Mouse (Mus musculus) stomach, postnatal 0 days (tissue): Measurements from ENCODE around the gene Gm49342. TPM values are rescaled to one million over a fixed set of nuclear protein-coding genes. Genes with fewer than 3 reads are reported as not detected.
A peak's percentile ranks its signal among the peaks of the same experiment; 100 is the strongest.

Source experiments
- ATAC-seq: fragments of 200-750 bp; cut with Nextera tagmentation; 2 replicates; pipeline ENCODE4 v1.8.0; 2017; ENCODE audit not compliant: low FRiP score, low TSS enrichment
- DNase-seq: peaks from one replicate; pipeline ENCODE4 v3.0.0-alpha.2; 2016; ENCODE audit warnings: low spot score
- H3K27ac ChIP-seq: fragments of 300-500 bp; sonication (generic); replicated peaks from 2 replicates; pipeline ENCODE4 v1.5.1; 2014; ENCODE audit warnings: mild to moderate bottlenecking, control low read depth
- H3K27me3 ChIP-seq: fragments of 300-500 bp; sonication (generic); 2 replicates; pipeline ENCODE4 v1.6.1; 2014; ENCODE audit warnings: low read length; ENCODE audit not compliant: control insufficient read depth, insufficient read depth
- H3K36me3 ChIP-seq: fragments of 300-500 bp; sonication (generic); 2 replicates; pipeline ENCODE4 v1.6.1; 2014; ENCODE audit warnings: low read length, mixed read lengths; ENCODE audit not compliant: control insufficient read depth, insufficient read depth
- H3K4me1 ChIP-seq: fragments of 300-500 bp; sonication (generic); replicated peaks from 2 replicates; pipeline ENCODE4 v1.6.1; 2014; ENCODE audit warnings: antibody characterized with exemption; ENCODE audit not compliant: control insufficient read depth, insufficient read depth
- H3K4me2 ChIP-seq: fragments of 300-500 bp; sonication (generic); replicated peaks from 2 replicates; pipeline ENCODE4 v1.6.1; 2014; ENCODE audit warnings: low read depth, mild to moderate bottlenecking, control low read depth, moderate library complexity
- H3K4me3 ChIP-seq: fragments of 300-500 bp; sonication (generic); 2 replicates; pipeline ENCODE4 v1.5.1; 2014; ENCODE audit warnings: low read depth, low read length, control low read depth
- H3K9ac ChIP-seq: fragments of 300-500 bp; sonication (generic); 2 replicates; pipeline ENCODE4 v1.6.1; 2014; ENCODE audit warnings: mild to moderate bottlenecking, low read length, control low read depth, mixed read lengths
- H3K9me3 ChIP-seq: fragments of 300-500 bp; sonication (generic); 2 replicates; pipeline ENCODE4 v1.6.1; 2016; ENCODE audit warnings: low read length; ENCODE audit not compliant: control insufficient read depth
- CTCF ChIP-seq: IDR thresholded peaks from 2 replicates; pipeline ENCODE4 v1.5.1; 2016; ENCODE audit warnings: antibody characterized with exemption, low read depth, mild to moderate bottlenecking, moderate library complexity
- EP300 ChIP-seq: optimal IDR thresholded peaks from 2 replicates; pipeline ENCODE3; 2016; ENCODE audit warnings: antibody characterized with exemption
- WGBS: fragments of 180-500 bp; shearing (Covaris S2); extraction: QIAGEN DNeasy Blood & Tissue Kit; methylation state at CpG from one replicate; pipeline ENCODE4 v1.1.7; 2014; 5-methylcytosine and 5-hydroxymethylcytosine counted together
- polyA plus RNA-seq: library from polyadenylated mRNA; unstranded; fragments of >200 nt; fragmentation: Nextera tagmentation; extraction: Ambion mirVana; gene quantifications from 2 replicates; pipeline ENCODE4 v1.2.1, GENCODE M21; 2015

The Gm49342 gene
- polyA plus RNA-seq, 1 experiment from 2014 or later, result not detected

- under 1% methylated on average over 57 of the region's 57 CpGs for WGBS
- H3K4me2 ChIP-seq, result peak within 1 kb of the TSS; percentile 89
- H3K9ac ChIP-seq, result peak within 1 kb of the TSS; percentile 78
- peaks cover 2% of the 10 kb centered on the region; the same call in 1 of the 2 replicates for H3K4me1 ChIP-seq
- H3K27ac ChIP-seq, result peak within 1 kb of the TSS; percentile 95
- DNase-seq, result peak; percentile 98
- peak within 1 kb of the TSS; percentile 73 for H3K4me3 ChIP-seq
- peaks cover 17% of the 10 kb centered on the region for H3K36me3 ChIP-seq
- TF ChIP-seq CTCF, result no peak
- no peak for TF ChIP-seq EP300
- no peaks in the 10 kb centered on the region for H3K27me3 ChIP-seq
- no peaks in the 10 kb centered on the region for H3K9me3 ChIP-seq
- peak; percentile 95 for ATAC-seq
Observed at GRCm38 (mm10) chr14:50924281-50925064, 19.8 kb upstream of the Gm49342 start, which contains the start of the genes Osgep and Apex1. TSS of gene Osgep (minus strand) at chr14:50924893. TSS of gene Apex1 (plus strand) at chr14:50924968.

GRCm38 (mm10) chr14:50925111-50925920, 19.0 kb upstream of the Gm49342 start:
- Histone ChIP-seq H3K4me2 (peak overlapping the region; percentile 89), H3K4me1 (peaks cover 2% of the 10 kb centered on the region; the same call in 1 of the 2 replicates), H3K9me3 (no peaks in the 10 kb centered on the region), H3K36me3 (peaks cover 17% of the 10 kb centered on the region), H3K4me3 (peak overlapping the region; percentile 73), H3K27me3 (no peaks in the 10 kb centered on the region), H3K27ac (peak overlapping the region; percentile 95), H3K9ac (peak overlapping the region; percentile 78)
- DNase-seq, result no peak
- 1% methylated on average over 38 of the region's 38 CpGs for WGBS
- ATAC-seq, result peak; percentile 63
- TF ChIP-seq CTCF, result no peak
- no peak for TF ChIP-seq EP300

- 67% methylated on average over 3 of the region's 3 CpGs for WGBS
- Histone ChIP-seq H3K9me3 (no peaks in the 10 kb centered on the region), H3K4me1 (peaks cover 2% of the 10 kb centered on the region; the same call in 1 of the 2 replicates), H3K27ac (no peak overlapping the region), H3K36me3 (peaks cover 14% of the 10 kb centered on the region), H3K4me3 (no peak overlapping the region), H3K4me2 (no peak overlapping the region), H3K27me3 (no peaks in the 10 kb centered on the region), H3K9ac (no peak overlapping the region)
- no peak for DNase-seq
- no peak for TF ChIP-seq EP300
- no peak for TF ChIP-seq CTCF
- no peak for ATAC-seq
Observed at GRCm38 (mm10) chr14:50927366-50927765, 17.0 kb upstream of the Gm49342 start.

GRCm38 (mm10) chr14:50929951-50930350, 14.4 kb upstream of the Gm49342 start:
- DNase-seq, result no peak
- Histone ChIP-seq H3K9ac (peak overlapping the region; percentile 98), H3K9me3 (no peaks in the 10 kb centered on the region), H3K27me3 (no peaks in the 10 kb centered on the region), H3K36me3 (peaks cover 14% of the 10 kb centered on the region), H3K27ac (peak overlapping the region; percentile 98), H3K4me2 (peak overlapping the region; percentile 79), H3K4me1 (no peaks in the 10 kb centered on the region), H3K4me3 (peak overlapping the region; percentile 98)
- ATAC-seq, result no peak
- TF ChIP-seq CTCF, result no peak
- TF ChIP-seq EP300, result no peak
- WGBS, result 8% methylated on average over 10 of the region's 10 CpGs

- no peak for TF ChIP-seq EP300
- TF ChIP-seq CTCF, result no peak
- Histone ChIP-seq H3K4me2 (peak overlapping the region; percentile 79), H3K9ac (peak overlapping the region; percentile 98), H3K4me3 (peak overlapping the region; percentile 98), H3K36me3 (peaks cover 14% of the 10 kb centered on the region), H3K27me3 (no peaks in the 10 kb centered on the region), H3K9me3 (no peaks in the 10 kb centered on the region), H3K27ac (peak overlapping the region; percentile 98), H3K4me1 (no peaks in the 10 kb centered on the region)
- DNase-seq, result peak; percentile 88
- under 1% methylated on average over 35 of the region's 38 CpGs for WGBS
- peak; percentile 81 for ATAC-seq
Observed at GRCm38 (mm10) chr14:50930377-50930753, 14.0 kb upstream of the Gm49342 start.
